Mouse (Mus musculus) embryonic stem cell, embryonic (primary cell): ENCODE measurements at regions not wholly inside any gene's neighbourhood (a gene's known extent, or its start where the extent isn't known, plus 50 kb on each side); places are given as distances from the start of the nearest gene placed in this dataset.

Source experiments
- CTCF ChIA-PET, 4 experiments: fragments of 300-600 bp in 2 of 4; fragments of 350-600 bp in 2 of 4; sonication (Branson Sonifier 250); formaldehyde crosslinking; loops; one replicate each; lab custom pipeline; 2022; ENCODE audit warnings: inconsistent platforms in 2 of 4; lab: Charles Lee
- POLR2A ChIA-PET, 4 experiments: fragments of 300-600 bp in 2 of 4; fragments of 350-600 bp in 2 of 4; sonication (Branson Sonifier 250); formaldehyde crosslinking; loops; one replicate each; lab custom pipeline; 2022; ENCODE audit warnings: antibody characterized with exemption in 4 of 4, inconsistent platforms in 1 of 4; lab: Charles Lee

DNA sequence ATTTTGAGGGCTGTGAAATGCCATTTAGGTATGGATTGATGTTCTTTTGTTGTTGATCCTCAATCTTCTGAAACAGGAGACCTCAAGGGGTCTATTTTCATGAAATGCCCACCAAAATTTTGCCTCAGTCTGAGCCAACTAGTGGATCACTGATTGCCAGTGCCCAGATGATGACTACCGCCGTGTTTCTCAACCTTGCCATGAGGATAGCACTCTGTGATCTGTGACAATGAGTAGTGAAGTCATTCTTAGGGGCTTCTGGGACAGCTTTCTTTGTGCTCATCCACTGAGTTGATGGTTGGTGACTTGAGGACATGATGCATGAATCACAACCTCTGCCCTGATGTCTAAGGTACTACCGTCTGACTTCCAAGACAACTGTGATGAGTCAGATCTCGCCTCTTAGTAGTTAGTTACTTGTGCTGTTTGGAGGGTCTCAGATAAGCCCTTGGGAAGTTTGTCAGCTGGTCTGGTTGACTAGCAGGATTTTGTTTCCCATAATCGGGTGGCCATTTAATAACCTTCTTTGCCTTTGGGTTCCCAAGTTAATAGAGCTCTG is 101.2 kb downstream of the Gm5426 start:
- ChIA-PET POLR2A (no interaction called here), CTCF (no interaction called here)

DNA sequence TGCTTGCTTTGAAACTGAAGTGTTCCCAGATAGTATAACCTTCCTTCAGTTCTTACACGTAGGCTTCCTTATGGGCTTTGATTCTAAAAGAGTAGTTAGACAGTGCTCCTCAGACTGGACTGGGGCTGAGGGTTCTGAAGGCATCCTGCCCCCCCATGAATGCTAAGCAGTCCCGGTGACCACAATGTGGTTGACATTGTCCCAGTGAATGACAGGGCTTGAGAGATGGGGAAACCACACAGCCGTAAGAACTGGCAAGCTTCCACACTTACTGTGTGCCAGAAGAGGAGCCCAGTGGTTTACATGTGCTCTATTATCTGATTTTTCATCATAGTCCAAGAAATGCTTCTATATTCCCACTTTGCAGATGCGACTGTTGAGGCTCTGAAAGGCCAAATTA is 101.8 kb downstream of the Gm5426 start:
- CTCF ChIA-PET, result no interaction called here
- POLR2A ChIA-PET, result no interaction called here

DNA sequence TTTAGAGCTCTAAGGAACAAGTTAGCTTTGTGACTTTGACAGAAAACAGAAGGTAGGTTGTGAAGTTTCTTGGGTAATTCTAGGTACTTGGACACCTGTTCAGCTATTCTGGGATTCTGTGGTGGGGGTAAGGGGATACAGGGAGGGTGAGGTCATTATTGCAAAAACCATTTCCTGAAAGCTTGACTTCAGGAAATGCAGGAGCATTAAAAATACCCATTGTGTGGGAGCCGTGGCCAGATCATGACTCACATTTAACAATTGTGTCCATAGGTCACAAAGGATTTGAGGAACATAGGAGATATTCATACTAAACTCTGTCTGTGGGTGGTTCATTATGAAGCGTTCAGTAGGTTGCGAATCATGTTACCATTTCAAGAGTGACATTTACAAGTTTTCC is 102.4 kb downstream of the Gm5426 start:
- POLR2A ChIA-PET, result no interaction called here

GRCm38 (mm10) chr10:96240591-96240990 is 104.2 kb downstream of the Gm5426 start:
- CTCF ChIA-PET, result no interaction called here
- POLR2A ChIA-PET, result interaction anchor here in 1 of 4 experiments (1.2 kb wide), 1 partner anchor 69 kb away, joined by 3 read pairs; no protein-coding TSS in a partner anchor

More for the DNA sequence above, 102.4 kb downstream of the Gm5426 start:
- CTCF ChIA-PET, result no interaction called here

DNA sequence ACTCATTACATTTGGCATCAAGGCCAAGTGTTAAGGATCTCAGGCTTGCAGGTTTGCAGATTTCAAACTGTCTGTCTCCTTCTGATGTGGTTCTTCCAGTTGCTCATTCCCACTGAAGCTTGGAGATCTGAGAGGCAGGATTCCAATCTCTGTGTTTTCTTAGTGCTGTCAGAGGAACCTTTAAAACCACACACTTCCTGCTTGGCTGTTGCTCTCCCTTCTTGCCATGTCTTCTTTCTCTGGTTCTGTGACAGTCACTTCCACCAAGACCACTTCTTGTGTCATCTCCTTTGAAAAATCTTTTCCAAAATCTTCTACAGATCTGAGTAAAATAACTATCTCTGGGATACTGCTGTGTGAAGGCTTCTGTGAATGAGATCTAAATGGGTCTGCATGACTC is 117.3 kb downstream of the Gm5426 start:
- ChIA-PET CTCF (no interaction called here), POLR2A (no interaction called here)

DNA sequence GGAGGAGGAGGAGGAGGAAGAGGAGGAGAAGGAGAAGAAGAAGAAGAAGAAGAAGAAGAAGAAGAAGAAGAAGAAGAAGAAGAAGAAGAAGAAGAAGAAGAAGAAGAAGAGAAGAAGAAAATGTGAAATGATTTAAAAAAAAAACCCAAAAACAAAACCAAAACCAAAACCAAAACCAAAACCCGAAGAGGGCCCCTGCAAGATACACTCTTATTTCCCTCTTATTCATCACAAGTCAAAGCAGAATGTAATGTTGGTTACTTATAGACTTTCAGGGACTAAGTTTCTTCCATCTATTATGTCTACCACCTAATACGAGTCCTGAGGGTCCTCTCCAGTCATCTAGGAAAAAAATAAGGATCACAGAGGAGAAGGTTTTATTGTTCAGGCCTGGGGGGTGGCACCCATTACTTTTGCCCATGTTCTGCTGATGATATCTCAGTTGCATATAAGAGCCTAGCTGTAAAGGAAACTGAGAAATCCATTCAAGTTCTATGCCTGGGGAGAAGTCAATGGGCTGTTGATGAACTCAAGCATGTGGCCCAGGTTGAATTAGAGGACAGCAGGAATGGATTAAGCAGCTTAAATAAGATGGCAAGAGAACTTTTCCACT is 118.0 kb downstream of the Gm5426 start:
- ChIA-PET POLR2A (no interaction called here), CTCF (no interaction called here)

DNA sequence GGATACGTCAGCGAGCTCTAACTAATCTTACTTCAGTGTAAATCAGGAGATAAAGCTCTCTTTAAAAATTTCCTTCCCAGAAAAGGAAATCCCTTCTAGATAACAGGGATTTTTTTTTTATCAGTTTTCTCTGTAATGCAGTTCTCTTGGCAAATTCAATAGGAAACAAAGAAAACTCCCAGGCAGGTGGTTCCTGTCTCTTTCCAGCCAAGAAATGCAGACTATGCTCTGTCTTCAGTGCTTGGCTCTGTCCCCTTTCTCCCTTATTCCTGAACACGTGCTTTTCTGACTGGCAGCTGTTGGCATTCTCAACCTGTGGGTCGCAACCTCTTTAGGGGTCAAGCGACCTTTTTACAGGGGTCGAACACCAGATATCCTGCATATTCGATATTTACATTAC is 121.5 kb downstream of the Gm5426 start:
- ChIA-PET CTCF (no interaction called here), POLR2A (interaction anchor here in 1 of 4 experiments (0.6 kb wide), 1 partner anchor 359 kb away, joined by 3 read pairs; the partner anchor contains the start of gene Btg1)

- ChIA-PET POLR2A (no interaction called here), CTCF (no interaction called here)
These were observed 122.8 kb downstream of the Gm5426 start for GRCm38 (mm10) chr10:96259242-96259641.

- CTCF ChIA-PET, result no interaction called here
- POLR2A ChIA-PET, result no interaction called here
These were observed 123.2 kb downstream of the Gm5426 start for GRCm38 (mm10) chr10:96259648-96260047.

DNA sequence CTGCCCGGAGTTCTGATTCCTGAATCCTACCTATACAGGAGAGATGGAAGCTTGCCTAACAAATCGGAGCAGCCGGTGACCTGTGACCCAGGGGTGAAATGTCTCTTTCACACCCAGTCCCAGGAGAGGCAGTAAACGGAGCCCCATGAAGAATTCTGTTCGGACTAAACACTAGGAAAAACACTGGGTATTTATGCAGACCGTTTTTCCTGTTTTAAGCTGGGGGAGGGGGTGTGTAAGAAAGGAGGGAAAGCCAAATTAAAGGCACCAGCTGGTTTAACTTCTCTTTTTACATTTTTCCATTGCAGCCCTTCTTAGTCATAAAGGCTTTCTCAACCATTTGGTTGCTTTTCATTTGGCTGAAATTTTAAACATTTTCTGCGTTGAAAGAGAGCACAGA is 127.1 kb downstream of the Gm5426 start:
- ChIA-PET POLR2A (interaction anchor here in 1 of 4 experiments (0.6 kb wide), 1 partner anchor 29 kb away, joined by 3 read pairs; no protein-coding TSS in a partner anchor), CTCF (no interaction called here)

GRCm38 (mm10) chr10:96264433-96264832 is 128.0 kb downstream of the Gm5426 start:
- POLR2A ChIA-PET, result no interaction called here

DNA sequence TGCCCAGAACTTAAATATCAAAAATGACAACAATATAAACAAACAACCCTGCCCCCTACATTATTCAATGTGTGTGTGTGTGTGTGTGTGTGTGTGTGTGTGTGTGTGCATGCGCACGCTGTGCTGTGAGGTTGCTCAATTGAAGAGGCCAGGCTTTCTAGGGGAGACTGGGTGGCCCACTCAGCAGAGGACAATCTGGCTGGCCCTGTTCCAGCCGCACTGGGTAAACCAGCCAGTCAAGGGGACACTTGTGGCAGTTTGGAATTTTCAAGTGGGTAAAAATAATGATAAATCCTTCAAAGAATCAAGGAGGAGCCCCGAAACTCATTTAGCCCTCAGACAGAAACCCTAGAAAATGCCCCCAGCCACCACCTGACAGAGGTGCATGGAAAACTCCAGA is 128.5 kb downstream of the Gm5426 start:
- ChIA-PET POLR2A (no interaction called here), CTCF (no interaction called here)

More at GRCm38 (mm10) chr10:96264433-96264832, 128.0 kb downstream of the Gm5426 start:
- CTCF ChIA-PET, result no interaction called here

DNA sequence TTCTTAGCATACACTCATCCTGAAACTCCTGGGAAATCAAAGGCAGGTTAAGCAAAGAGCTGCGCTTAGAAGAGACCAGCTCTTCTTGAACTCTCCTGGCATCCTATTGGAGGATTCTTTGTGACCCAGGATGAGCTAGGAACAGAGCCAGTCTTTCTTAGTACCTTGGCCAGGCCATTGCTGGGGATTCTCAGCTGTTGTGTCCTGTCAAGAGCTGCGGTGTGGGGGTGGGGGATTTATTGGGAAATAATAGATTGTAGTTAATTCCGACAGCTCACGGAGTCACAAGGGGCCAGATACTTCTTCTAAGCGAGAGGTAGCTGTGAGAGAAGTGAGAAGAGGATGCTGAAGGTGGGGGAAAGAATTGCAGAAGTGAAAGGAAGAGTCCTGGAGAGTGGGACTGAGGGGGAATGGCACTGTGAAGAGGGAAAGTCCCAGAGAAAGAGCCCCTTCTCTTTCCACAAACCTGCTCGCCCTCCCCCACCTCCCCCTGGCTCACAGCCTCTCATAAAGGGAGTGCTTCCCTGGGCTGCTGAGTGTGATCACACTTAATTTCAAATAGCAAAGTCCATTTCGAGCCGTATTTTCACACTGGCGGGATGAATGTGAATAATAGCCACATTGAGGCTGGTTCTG is 129.8 kb downstream of the Gm5426 start:
- CTCF ChIA-PET, result no interaction called here
- POLR2A ChIA-PET, result interaction anchor here in 1 of 4 experiments (1.0 kb wide), 1 partner anchor 350 kb away, joined by 3 read pairs; the partner anchor contains the start of gene Btg1

GRCm38 (mm10) chr10:96267603-96268002 is 131.2 kb downstream of the Gm5426 start:
- CTCF ChIA-PET, result no interaction called here
- POLR2A ChIA-PET, result interaction anchor here in 1 of 4 experiments (0.7 kb wide), 1 partner anchor 81 kb away, joined by 3 read pairs; no protein-coding TSS in a partner anchor

- ChIA-PET POLR2A (interaction anchor here in 1 of 4 experiments (1.1 kb wide), 1 partner anchor 343 kb away, joined by 4 read pairs; the partner anchor contains the start of gene Btg1), CTCF (no interaction called here)
These were observed 137.4 kb downstream of the Gm5426 start for GRCm38 (mm10) chr10:96273607-96274365.

DNA sequence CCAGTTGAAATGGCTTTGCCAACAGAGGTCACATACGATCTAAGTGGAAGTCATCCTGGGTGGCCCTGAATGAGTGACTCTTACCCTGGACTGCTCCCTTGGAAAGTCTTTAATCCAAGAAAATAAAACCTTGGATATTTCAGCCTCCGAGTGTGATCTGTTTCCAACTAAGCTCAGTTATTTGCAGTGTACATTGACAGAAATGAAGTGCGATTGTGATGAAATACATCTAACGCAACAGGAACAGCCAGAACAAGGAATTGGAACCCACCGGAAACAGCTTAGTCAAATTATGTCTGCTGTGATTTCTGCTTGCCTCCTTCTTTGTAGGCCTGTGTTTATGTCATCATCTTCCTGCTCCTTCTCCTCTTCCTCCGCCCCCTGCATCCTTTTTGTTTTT is 143.7 kb downstream of the Gm5426 start:
- ChIA-PET CTCF (no interaction called here), POLR2A (interaction anchor here in 1 of 4 experiments (1.7 kb wide), 1 partner anchor 336 kb away, joined by 5 read pairs; the partner anchor contains the start of gene Btg1)

GRCm38 (mm10) chr10:96285407-96286093 is 149.1 kb downstream of the Gm5426 start:
- CTCF ChIA-PET, result interaction anchor here in 1 of 4 experiments (0.6 kb wide), 3 partner anchors 51 to 497 kb away, joined by 3 to 15 read pairs (median 7); no protein-coding TSS in a partner anchor
- POLR2A ChIA-PET, result interaction anchor here in 2 of 4 experiments (0.6 to 1.2 kb wide), 6 partner anchors 14 to 448 kb away, joined by 3 to 5 read pairs (median 4); partner anchors contain the start of gene Btg1 (in 1 of the 2)

DNA sequence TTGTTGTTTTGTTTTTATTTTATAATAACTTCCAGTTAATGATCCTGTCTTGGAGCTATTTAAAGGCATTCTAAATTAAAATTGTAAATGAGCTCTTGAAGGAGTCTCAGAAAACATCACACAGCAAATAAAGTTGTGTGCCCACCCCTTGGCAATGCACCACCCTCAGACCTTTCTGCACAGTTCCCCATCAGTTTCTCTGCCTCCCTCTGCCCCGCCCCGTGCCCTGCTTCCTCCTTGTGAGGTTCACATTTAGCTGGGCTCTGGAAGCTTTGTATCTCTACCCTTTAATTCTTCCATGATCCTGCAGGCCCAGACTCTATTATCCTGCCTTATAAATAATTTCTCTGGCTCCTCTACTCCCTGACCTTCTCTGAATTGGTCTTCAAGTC is 149.7 kb downstream of the Gm5426 start:
- POLR2A ChIA-PET, result interaction anchor here in 3 of 4 experiments (0.6 to 1.2 kb wide), 6 partner anchors 14 to 447 kb away, joined by 3 to 5 read pairs (median 4); no protein-coding TSS in a partner anchor
- CTCF ChIA-PET, result interaction anchor here in 2 of 4 experiments (0.6 kb wide), 3 partner anchors 51 to 1027 kb away, joined by 3 to 15 read pairs (median 7); no protein-coding TSS in a partner anchor
